Mouse (Mus musculus) ES-E14 (cell line): ENCODE measurements around the gene Sgca. TPM values are rescaled to one million over a fixed set of nuclear protein-coding genes. Genes with fewer than 3 reads are reported as not detected.

ENCODE experiments used
- DNase-seq: peaks from one replicate; pipeline ENCODE4 v3.0.0-alpha.2; 2013; ENCODE audit warnings: low read depth, low spot score
- H3K27ac ChIP-seq: 2 replicates; pipeline ENCODE4 v1.5.1; 2012; ENCODE audit warnings: low read depth, mild to moderate bottlenecking, low read length, moderate library complexity, mixed read lengths; ENCODE audit not compliant: poor library complexity, insufficient read depth, severe bottlenecking
- H3K36me3 ChIP-seq: 2 replicates; pipeline ENCODE4 v1.6.1; 2012; ENCODE audit warnings: mild to moderate bottlenecking, low read length, moderate library complexity, mixed read lengths; ENCODE audit not compliant: control insufficient read depth, poor library complexity, insufficient read depth, severe bottlenecking
- H3K4me1 ChIP-seq, 2 experiments: fragments of 150-350 bp in 1 of 2; sonication (generic) in 1 of 2; 2 replicates each; pipeline ENCODE4 v1.6.1; 2012; ENCODE audit warnings: low read length in 2 of 2, mild to moderate bottlenecking in 1 of 2, mixed read lengths in 1 of 2; ENCODE audit not compliant: control insufficient read depth in 2 of 2, insufficient read depth in 2 of 2, poor library complexity in 1 of 2
- H3K4me3 ChIP-seq, 2 experiments: fragments of 150-350 bp in 1 of 2; sonication (generic) in 1 of 2; 2 replicates each; pipeline ENCODE4 v1.5.1; 2012; ENCODE audit warnings: low read length in 2 of 2, low read depth in 1 of 2, mild to moderate bottlenecking in 1 of 2, mixed read lengths in 1 of 2; ENCODE audit not compliant: insufficient read depth in 1 of 2, poor library complexity in 1 of 2, severe bottlenecking in 1 of 2
- H3K9ac ChIP-seq: 2 replicates; pipeline ENCODE4 v1.6.1; 2012; ENCODE audit warnings: low read depth, mild to moderate bottlenecking, low read length, mixed read lengths; ENCODE audit not compliant: poor library complexity, insufficient read depth, severe bottlenecking
- H3K9me3 ChIP-seq: fragments of 150-350 bp; sonication (generic); 2 replicates; pipeline ENCODE4 v1.6.1; 2012; ENCODE audit warnings: low read depth, mild to moderate bottlenecking, low read length; ENCODE audit not compliant: control insufficient read depth, insufficient read depth
- CHD2 ChIP-seq: IDR thresholded peaks from 2 replicates; pipeline ENCODE4 v1.6.1; 2014; ENCODE audit warnings: mild to moderate bottlenecking, low read depth, low read length, inconsistent platforms
- HCFC1 ChIP-seq: IDR thresholded peaks from 2 replicates; pipeline ENCODE4 v1.6.1; 2012; ENCODE audit warnings: low read length, inconsistent platforms, borderline replicate concordance; ENCODE audit not compliant: insufficient read depth
- MAFK ChIP-seq: IDR thresholded peaks from 2 replicates; pipeline ENCODE4 v1.6.1; 2014; ENCODE audit warnings: mild to moderate bottlenecking, low read depth, low read length, inconsistent platforms; ENCODE audit not compliant: insufficient read depth
- ZC3H11A ChIP-seq: IDR thresholded peaks from 2 replicates; pipeline ENCODE4 v1.6.1; 2012; ENCODE audit warnings: low read depth, mild to moderate bottlenecking, inconsistent platforms, low read length, borderline replicate concordance
- ZNF384 ChIP-seq: IDR thresholded peaks from 2 replicates; pipeline ENCODE4 v1.6.1; 2012; ENCODE audit warnings: low read depth, low read length, inconsistent platforms
- in situ Hi-C, 2 experiments: fragments of 600-800 bp; cut with MboI; formaldehyde crosslinking; loops; one replicate each; pipeline ENCODE4 v1.15.1; 2025; ENCODE audit warnings: low sequenced_read_pairs in 2 of 2, inconsistent platforms in 1 of 2; ENCODE audit not compliant: unreplicated experiment in 2 of 2
- total RNA-seq: library from RNA; depleted of rRNA; stranded (reverse); fragments of 300-350 nt; gene quantifications from 2 replicates; pipeline ENCODE4 v1.2.3, GENCODE M21; 2012

Gene Sgca
- total RNA-seq, 1 experiment = not detected

GRCm38 (mm10) chr11:95004937-95005198 lies 28.7 kb upstream of the Sgca start:
- no peaks in the 10 kb centered on the region for H3K9me3 ChIP-seq
- DNase-seq = no peak
- no peak overlapping the region for H3K9ac ChIP-seq
- TF ChIP-seq ZNF384 (no peak), ZC3H11A (no peak), MAFK (no peak), HCFC1 (no peak), CHD2 (no peak)
- H3K4me3 ChIP-seq = no peak overlapping the region
- H3K27ac ChIP-seq = no peak overlapping the region
- peaks cover 2 to 15% of the 10 kb centered on the region in 2 experiments; a peak in 2 of 4 replicates for H3K4me1 ChIP-seq
- in situ Hi-C loops = no loop called here
- peaks cover 23% of the 10 kb centered on the region for H3K36me3 ChIP-seq

DNA sequence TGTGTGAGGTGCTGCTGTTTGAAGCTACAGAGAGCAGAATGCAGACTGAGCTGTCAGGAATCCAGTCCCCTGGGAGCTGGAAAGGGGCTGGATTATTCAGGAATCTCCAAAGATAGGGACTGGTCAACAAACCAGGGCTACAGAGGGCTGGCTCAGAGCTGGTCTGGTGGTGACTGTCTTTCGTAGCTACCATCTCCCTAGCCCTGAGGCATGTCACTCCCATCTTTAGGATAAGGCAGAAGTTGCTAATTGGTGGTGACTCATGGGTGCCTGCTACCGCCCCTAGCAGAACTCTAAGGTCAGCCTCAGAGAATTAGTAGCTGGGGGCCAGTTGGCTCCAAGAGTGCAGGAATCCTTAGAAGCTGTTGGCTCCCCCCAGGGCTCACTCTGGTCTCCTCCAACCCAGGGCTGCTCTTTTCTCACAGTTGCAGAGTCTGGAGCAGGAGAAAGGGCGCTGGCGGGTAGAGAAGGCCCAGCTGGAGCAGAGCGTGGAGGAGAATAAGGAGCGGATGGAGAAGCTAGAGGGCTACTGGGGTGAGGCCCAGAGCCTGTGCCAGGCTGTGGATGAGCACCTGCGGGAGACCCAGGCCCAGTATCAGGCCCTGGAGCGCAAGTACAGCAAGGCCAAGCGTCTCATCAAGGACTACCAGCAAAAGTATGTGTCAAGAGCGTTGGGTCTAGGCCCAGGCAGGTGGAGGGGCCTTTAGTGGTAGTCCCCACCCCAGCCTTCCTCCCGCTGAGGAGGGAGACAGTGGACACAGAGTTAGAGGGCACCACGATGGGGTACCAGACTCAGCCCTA lies 28.2 kb upstream of the Sgca start:
- Histone ChIP-seq H3K4me3 (no peak overlapping the region), H3K9ac (no peak overlapping the region), H3K9me3 (no peaks in the 10 kb centered on the region), H3K27ac (no peak overlapping the region), H3K36me3 (peaks cover 23% of the 10 kb centered on the region), H3K4me1 (peaks cover 2 to 15% of the 10 kb centered on the region in 2 experiments; a peak in 2 of 4 replicates)
- DNase-seq = no peak
- in situ Hi-C loops = no loop called here
- no peak for TF ChIP-seq ZNF384

- Histone ChIP-seq H3K9ac (no peak overlapping the region), H3K27ac (no peak overlapping the region), H3K36me3 (peaks cover 26% of the 10 kb centered on the region), H3K4me3 (no peak overlapping the region), H3K4me1 (peaks cover 2 to 18% of the 10 kb centered on the region in 2 experiments; a peak in 2 of 4 replicates), H3K9me3 (no peaks in the 10 kb centered on the region)
- DNase-seq = no peak
- no peak for TF ChIP-seq ZNF384
- TF ChIP-seq ZC3H11A = no peak
- no peak for TF ChIP-seq MAFK
- TF ChIP-seq HCFC1 = no peak
- no peak for TF ChIP-seq CHD2
- in situ Hi-C loops = no loop called here
Observed at GRCm38 (mm10) chr11:95002705-95003104, 26.6 kb upstream of the Sgca start.

- Histone ChIP-seq H3K36me3 (peaks cover 30% of the 10 kb centered on the region), H3K9me3 (no peaks in the 10 kb centered on the region), H3K9ac (no peak overlapping the region), H3K4me3 (no peak overlapping the region), H3K4me1 (peaks cover 0 to 15% of the 10 kb centered on the region in 2 experiments; a peak in 2 of 4 replicates), H3K27ac (no peak overlapping the region)
- no peak for TF ChIP-seq ZC3H11A
- TF ChIP-seq CHD2 = no peak
- TF ChIP-seq ZNF384 = no peak
- no peak for TF ChIP-seq HCFC1
- no peak for TF ChIP-seq MAFK
- DNase-seq = no peak
- in situ Hi-C loops = no loop called here
Observed at GRCm38 (mm10) chr11:95001584-95002347, 25.6 kb upstream of the Sgca start.

- DNase-seq = peak; percentile 64
- in situ Hi-C loops = no loop called here
Observed at GRCm38 (mm10) chr11:95001058-95001457, 24.9 kb upstream of the Sgca start.

More at GRCm38 (mm10) chr11:95001058-95001457, 24.9 kb upstream of the Sgca start:
- H3K36me3 ChIP-seq = peaks cover 36% of the 10 kb centered on the region
- no peak overlapping the region for H3K4me3 ChIP-seq
- H3K9ac ChIP-seq = no peak overlapping the region
- no peak overlapping the region for H3K27ac ChIP-seq
- peaks cover 0 to 12% of the 10 kb centered on the region in 2 experiments; a peak in 2 of 4 replicates for H3K4me1 ChIP-seq
- TF ChIP-seq CHD2 = no peak
- TF ChIP-seq HCFC1 = no peak
- no peak for TF ChIP-seq ZNF384
- TF ChIP-seq ZC3H11A = no peak
- H3K9me3 ChIP-seq = no peaks in the 10 kb centered on the region
